In genomic region chr13:32008802-32009201, GRCm38 (mm10) we compare ENCODE assay signal across 12 mouse cellular contexts.
DNase-seq lines count a peak whose midpoint lies in the region; ATAC-seq lines count a peak whose summit lies in the region.
"Had no signal": no experiment of that assay in that cellular context is flagged by ENCODE, and none has a peak within 500 bp of the region (broad histone marks: within the 10 kb centered on the region; RNA-seq: fewer than 3 reads in every experiment).

No protein-coding gene starts in this region.

- no peaks in the 10 kb centered on the region for H3K9me3 ChIP-seq in heart, embryonic 15.5 days (replicated peaks)
- no peaks in the 10 kb centered on the region for H3K9me3 ChIP-seq in heart, embryonic 11.5 days (replicated peaks; ENCODE audit: control insufficient read depth, low read length)
- H3K9me3 ChIP-seq in midbrain, embryonic 14.5 days (ENCODE audit: control insufficient read depth, low read length): no peaks in the 10 kb centered on the region
- H3K9me3 ChIP-seq in midbrain, embryonic 13.5 days: no peaks in the 10 kb centered on the region
- no peaks in the 10 kb centered on the region for H3K9me3 ChIP-seq in embryonic facial prominence, embryonic 11.5 days (replicated peaks; ENCODE audit: control insufficient read depth, low read length)
- H3K9me3 ChIP-seq: forebrain, embryonic 10.5 days; limb, embryonic 13.5 days had no signal

- H3K9ac ChIP-seq in heart, embryonic 15.5 days: no peak overlapping the region
- H3K9ac ChIP-seq in heart, embryonic 11.5 days (ENCODE audit: low read depth, low read length): no peak overlapping the region
- H3K9ac ChIP-seq in midbrain, embryonic 14.5 days (replicated peaks; ENCODE audit: low read length): no peak overlapping the region
- H3K9ac ChIP-seq in midbrain, embryonic 13.5 days (replicated peaks): no peak overlapping the region
- no peak overlapping the region for H3K9ac ChIP-seq in embryonic facial prominence, embryonic 11.5 days (replicated peaks; ENCODE audit: low read length)
- H3K9ac ChIP-seq: limb, embryonic 13.5 days had no signal

- 29% methylated on average over 4 of the region's 4 CpGs for WGBS in heart, embryonic 15.5 days
- 16% methylated on average over 4 of the region's 4 CpGs for WGBS in heart, embryonic 11.5 days (ENCODE audit: insufficient replicate concordance)
- 59% methylated on average over 4 of the region's 4 CpGs for WGBS in midbrain, embryonic 14.5 days
- WGBS in midbrain, embryonic 13.5 days: 45% methylated on average over 4 of the region's 4 CpGs
- WGBS in embryonic facial prominence, embryonic 11.5 days: 13% methylated on average over 4 of the region's 4 CpGs

- H3K4me1 ChIP-seq in heart, embryonic 15.5 days (replicated peaks): 0 out of 2 replicates have a peak, but pooled peaks cover 9% of the 10 kb centered on the region
- peaks cover 6% of the 10 kb centered on the region; the same call in 1 of the 2 replicates for H3K4me1 ChIP-seq in heart, embryonic 11.5 days (ENCODE audit: control insufficient read depth, insufficient read depth, low read length)
- no peaks in the 10 kb centered on the region for H3K4me1 ChIP-seq in midbrain, embryonic 14.5 days (ENCODE audit: control insufficient read depth, insufficient read depth, low read length)
- no peaks in the 10 kb centered on the region for H3K4me1 ChIP-seq in midbrain, embryonic 13.5 days (replicated peaks)
- no peaks in the 10 kb centered on the region for H3K4me1 ChIP-seq in embryonic facial prominence, embryonic 11.5 days (ENCODE audit: control insufficient read depth, insufficient read depth, low read length)

- H3K36me3 ChIP-seq in heart, embryonic 15.5 days: no peaks in the 10 kb centered on the region
- no peaks in the 10 kb centered on the region for H3K36me3 ChIP-seq in heart, embryonic 11.5 days (ENCODE audit: control insufficient read depth, insufficient read depth, low read length)
- no peaks in the 10 kb centered on the region for H3K36me3 ChIP-seq in midbrain, embryonic 14.5 days (ENCODE audit: control insufficient read depth, insufficient read depth, low read length)
- H3K36me3 ChIP-seq in midbrain, embryonic 13.5 days: no peaks in the 10 kb centered on the region
- no peaks in the 10 kb centered on the region for H3K36me3 ChIP-seq in embryonic facial prominence, embryonic 11.5 days (replicated peaks; ENCODE audit: control insufficient read depth, insufficient read depth, low read depth, low read length)
- H3K36me3 ChIP-seq: forebrain, embryonic 10.5 days; limb, embryonic 13.5 days had no signal

- H3K4me2 ChIP-seq in heart, embryonic 15.5 days: no peak overlapping the region
- H3K4me2 ChIP-seq in heart, embryonic 11.5 days: no peak overlapping the region
- no peak overlapping the region for H3K4me2 ChIP-seq in midbrain, embryonic 14.5 days (ENCODE audit: low read length)
- no peak overlapping the region for H3K4me2 ChIP-seq in midbrain, embryonic 13.5 days (replicated peaks)
- H3K4me2 ChIP-seq in embryonic facial prominence, embryonic 11.5 days (ENCODE audit: low read depth, low read length): no peak overlapping the region

- no peaks in the 10 kb centered on the region for H3K27me3 ChIP-seq in heart, embryonic 15.5 days
- H3K27me3 ChIP-seq in heart, embryonic 11.5 days (ENCODE audit: control insufficient read depth, insufficient read depth, low read length): no peaks in the 10 kb centered on the region
- H3K27me3 ChIP-seq in midbrain, embryonic 14.5 days (ENCODE audit: control insufficient read depth, insufficient read depth, low read length): no peaks in the 10 kb centered on the region
- no peaks in the 10 kb centered on the region for H3K27me3 ChIP-seq in midbrain, embryonic 13.5 days
- no peaks in the 10 kb centered on the region for H3K27me3 ChIP-seq in embryonic facial prominence, embryonic 11.5 days (ENCODE audit: control insufficient read depth, insufficient read depth, low read length)
- H3K27me3 ChIP-seq: limb, embryonic 13.5 days had no signal

- H3K27ac ChIP-seq in heart, embryonic 15.5 days: peak overlapping the region; percentile 31; the same call in 1 of the 2 replicates
- no peak overlapping the region; the same call in 1 of the 2 replicates for H3K27ac ChIP-seq in heart, embryonic 11.5 days (ENCODE audit: low read depth, low read length)
- H3K27ac ChIP-seq in midbrain, embryonic 14.5 days (replicated peaks; ENCODE audit: low read depth, low read length): no peak overlapping the region
- H3K27ac ChIP-seq in midbrain, embryonic 13.5 days: no peak overlapping the region
- no peak overlapping the region for H3K27ac ChIP-seq in embryonic facial prominence, embryonic 11.5 days (replicated peaks; ENCODE audit: low read depth, low read length)

- H3K4me3 ChIP-seq in heart, embryonic 15.5 days: no peak overlapping the region
- no peak overlapping the region for H3K4me3 ChIP-seq in heart, embryonic 11.5 days (ENCODE audit: low read depth, low read length)
- no peak overlapping the region for H3K4me3 ChIP-seq in midbrain, embryonic 14.5 days (replicated peaks; ENCODE audit: low read depth, low read length)
- H3K4me3 ChIP-seq in midbrain, embryonic 13.5 days (replicated peaks): no peak overlapping the region
- H3K4me3 ChIP-seq in embryonic facial prominence, embryonic 11.5 days (ENCODE audit: low read depth, low read length): no peak overlapping the region
- H3K4me3 ChIP-seq: forebrain, embryonic 10.5 days; limb, embryonic 13.5 days had no signal

- DNase-seq in midbrain, embryonic 14.5 days: peak; percentile 16
- peak; percentile 79 for DNase-seq in embryonic facial prominence, embryonic 11.5 days (ENCODE audit: low spot score)
- peak; percentile 53 for DNase-seq in mesoderm, embryonic 11.5 days (ENCODE audit: low read depth, low spot score)
- DNase-seq in thymus, postnatal 10 days (ENCODE audit: low spot score in 2 of 2): no peak
- DNase-seq: adrenal gland, adult 2 months; cerebellum, adult 2 months had no signal

- no peak for ATAC-seq in heart, embryonic 15.5 days (replicated peaks; ENCODE audit: insufficient number of reproducible peaks, insufficient read depth, low FRiP score, low read depth)
- ATAC-seq in heart, embryonic 11.5 days (replicated peaks; ENCODE audit: insufficient number of reproducible peaks, low FRiP score, low TSS enrichment): no peak
- no peak for ATAC-seq in midbrain, embryonic 14.5 days (ENCODE audit: low FRiP score, low TSS enrichment)
- no peak for ATAC-seq in midbrain, embryonic 13.5 days
- no peak for ATAC-seq in embryonic facial prominence, embryonic 11.5 days (replicated peaks; ENCODE audit: insufficient number of reproducible peaks, low FRiP score, low TSS enrichment, low read depth)
- ATAC-seq in monocyte, adult 5-6 weeks (replicated peaks; ENCODE audit: insufficient number of reproducible peaks, low FRiP score, low TSS enrichment, poor library complexity, severe bottlenecking): no peak

Comparison
In these comparisons a context has a peak if more than half of its experiments do, and no peak if none do; other contexts are left out.
1. DNase-seq: peak in midbrain, embryonic 14.5 days (single experiment), embryonic facial prominence, embryonic 11.5 days (single experiment) and mesoderm, embryonic 11.5 days (single experiment); none in thymus, postnatal 10 days (0 of 2).